Mouse (Mus musculus): ENCODE data around the gene Ugt1a5.
"Not testable (repeated sequence)": the region's sequence is repeated elsewhere in the genome, so short reads cannot be mapped to it uniquely, and the experiment has no call there.

DNA sequence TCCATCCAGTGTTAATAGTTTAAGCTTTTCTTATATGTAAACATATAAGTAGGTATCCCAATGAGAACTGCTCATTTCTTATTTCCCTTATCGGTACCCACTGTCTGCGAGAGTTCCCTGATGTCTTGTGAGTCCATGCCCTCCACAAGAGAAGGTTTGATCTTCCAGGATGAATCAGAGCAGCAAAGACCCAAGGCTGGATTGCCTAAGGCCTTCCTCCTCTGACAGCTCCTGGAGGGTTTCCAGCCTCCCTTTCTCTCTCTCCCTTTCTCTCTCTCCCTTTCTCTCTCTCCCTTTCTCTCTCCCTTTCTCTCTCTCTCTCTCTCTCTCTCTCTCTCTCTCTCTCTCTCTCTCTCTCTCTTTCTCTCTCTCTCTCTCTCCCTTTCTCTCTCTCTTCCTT, 36.7 kb upstream of the Ugt1a5 start:
- not testable (repeated sequence) for TF ChIP-seq HCFC1 (IDR thresholded peaks at IDR 0.05; ENCODE audit: low read depth, low read length); BHLHE40 (IDR thresholded peaks at IDR 0.05; ENCODE audit: borderline replicate concordance, low read depth, low read length); EP300 (IDR thresholded peaks at IDR 0.05; ENCODE audit: low read depth in 1 of 2, low read length in 2 of 2); MAFK (IDR thresholded peaks at IDR 0.05; ENCODE audit: borderline replicate concordance, low read depth, low read length); MAX (IDR thresholded peaks at IDR 0.05; ENCODE audit: low read length); JUND (IDR thresholded peaks at IDR 0.05; ENCODE audit: low read depth, low read length); RCOR1 (IDR thresholded peaks at IDR 0.05; ENCODE audit: low read depth, low read length); CTCF (IDR thresholded peaks at IDR 0.05 in 2 of 3, conservative IDR thresholded peaks at IDR 0.05 in 1 of 3; ENCODE audit: control insufficient read depth in 1 of 3, insufficient read depth in 1 of 3, low read depth in 2 of 3, low read length in 3 of 3, poor library complexity in 1 of 3, severe bottlenecking in 1 of 3); NRF1 (IDR thresholded peaks at IDR 0.05; ENCODE audit: insufficient read depth, low read depth, low read length, poor library complexity, severe bottlenecking); ZMIZ1 (IDR thresholded peaks at IDR 0.05; ENCODE audit: low read depth, low read length)
